Mouse (Mus musculus): Measurements from ENCODE around the gene Crocc2.

DNA sequence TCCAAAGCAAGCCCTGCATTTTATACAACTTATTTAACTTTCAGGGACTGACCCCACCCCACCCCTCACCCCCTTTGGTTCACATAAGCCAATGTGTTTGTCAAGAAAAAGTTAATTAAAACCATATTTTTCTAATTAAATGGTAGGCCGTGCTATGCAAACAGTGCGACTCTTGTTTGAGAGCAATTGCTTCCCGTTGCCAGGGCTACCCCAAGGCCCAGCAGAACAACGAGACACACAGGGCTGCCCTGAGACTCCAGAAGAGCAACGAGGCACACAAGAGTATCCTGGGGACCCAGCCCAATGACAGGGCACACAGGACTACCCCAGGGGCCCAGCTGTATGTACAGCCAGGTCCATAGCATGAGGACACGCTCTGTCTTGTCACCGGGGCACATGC lies 52.3 kb downstream of the Crocc2 start:
- TF ChIP-seq CTCF (IDR thresholded peaks at IDR 0.05; ENCODE audit: low read depth, low read length): no peak
- no peak for TF ChIP-seq POLR2A (IDR thresholded peaks at IDR 0.05; ENCODE audit: borderline replicate concordance, low read depth, low read length)
